Mouse (Mus musculus): Measurements from ENCODE around the gene Abtb2. TPM values are rescaled to one million over a fixed set of nuclear protein-coding genes. Genes with fewer than 3 reads are reported as not detected.

Gene Abtb2
- polyA plus RNA-seq, 1 experiment from 2014 or later = 4.4 TPM

- ATAC-seq (replicated peaks; ENCODE audit: low FRiP score, low TSS enrichment, low read depth) = no peak
These were observed 144.7 kb downstream of the Abtb2 start for GRCm38 (mm10) chr2:103710849-103711248.

DNA sequence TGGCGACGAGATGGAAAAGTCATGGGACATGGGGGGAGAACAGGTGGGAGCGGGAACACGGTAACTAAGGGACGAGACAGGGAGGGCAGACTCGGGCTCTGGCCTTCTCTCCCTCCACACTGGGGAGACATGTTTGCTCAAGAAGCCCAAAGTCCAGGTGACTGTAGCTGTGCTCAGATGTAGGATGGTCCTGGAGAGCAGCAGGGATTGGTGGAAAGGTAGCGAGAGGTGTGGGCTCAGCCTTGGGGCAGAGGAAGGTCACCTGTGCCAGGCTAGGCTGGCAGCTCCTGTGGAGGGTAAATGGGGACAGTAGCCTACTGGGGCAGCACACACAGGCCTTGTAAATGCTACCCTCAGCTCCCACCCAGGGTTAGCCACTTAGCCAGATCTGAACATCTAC, 147.7 kb downstream of the Abtb2 start:
- no peak; the same call in 1 of the 2 replicates for ATAC-seq (replicated peaks; ENCODE audit: low FRiP score, low TSS enrichment, low read depth)
- Histone ChIP-seq H3K9ac (ENCODE audit: low read length) (no peak overlapping the region), H3K9me3 (ENCODE audit: control insufficient read depth, low read length) (no peaks in the 10 kb centered on the region), H3K4me1 (replicated peaks; ENCODE audit: control insufficient read depth, insufficient read depth, low read length) (no peaks in the 10 kb centered on the region), H3K4me2 (ENCODE audit: low read length) (no peak overlapping the region), H3K27me3 (replicated peaks; ENCODE audit: control insufficient read depth, insufficient read depth, low read length) (no peaks in the 10 kb centered on the region), H3K4me3 (ENCODE audit: low read depth, low read length) (no peak overlapping the region), H3K36me3 (ENCODE audit: control insufficient read depth, insufficient read depth, low read length) (peaks cover 14% of the 10 kb centered on the region), H3K27ac (ENCODE audit: low read depth) (no peak overlapping the region)
- WGBS = 86% methylated on average over 7 of the region's 7 CpGs
- DNase-seq (ENCODE audit: low spot score) = no peak

More at GRCm38 (mm10) chr2:103710849-103711248, 144.7 kb downstream of the Abtb2 start:
- H3K9ac ChIP-seq (ENCODE audit: low read length) = no peak overlapping the region
- 0 out of 2 replicates have a peak overlapping the region, but pooled peaks have one; percentile 6 for H3K27ac ChIP-seq (ENCODE audit: low read depth)
- H3K4me2 ChIP-seq (ENCODE audit: low read length) = no peak overlapping the region
- H3K36me3 ChIP-seq (ENCODE audit: control insufficient read depth, insufficient read depth, low read length) = peaks cover 6% of the 10 kb centered on the region; the same call in 1 of the 2 replicates
- WGBS = 69% methylated on average over 7 of the region's 7 CpGs
- H3K27me3 ChIP-seq (replicated peaks; ENCODE audit: control insufficient read depth, insufficient read depth, low read length) = no peaks in the 10 kb centered on the region
- no peak overlapping the region for H3K4me3 ChIP-seq (ENCODE audit: low read depth, low read length)
- DNase-seq (ENCODE audit: low spot score) = no peak
- peaks cover 7% of the 10 kb centered on the region; the same call in 1 of the 2 replicates for H3K4me1 ChIP-seq (replicated peaks; ENCODE audit: control insufficient read depth, insufficient read depth, low read length)
- no peaks in the 10 kb centered on the region for H3K9me3 ChIP-seq (ENCODE audit: control insufficient read depth, low read length)

- Histone ChIP-seq H3K36me3 (ENCODE audit: control insufficient read depth, insufficient read depth, low read length) (peaks cover 11% of the 10 kb centered on the region), H3K4me2 (ENCODE audit: low read length) (no peak overlapping the region), H3K4me1 (replicated peaks; ENCODE audit: control insufficient read depth, insufficient read depth, low read length) (no peaks in the 10 kb centered on the region), H3K27ac (ENCODE audit: low read depth) (no peak overlapping the region), H3K9ac (ENCODE audit: low read length) (no peak overlapping the region), H3K9me3 (ENCODE audit: control insufficient read depth, low read length) (no peaks in the 10 kb centered on the region), H3K4me3 (ENCODE audit: low read depth, low read length) (no peak overlapping the region), H3K27me3 (replicated peaks; ENCODE audit: control insufficient read depth, insufficient read depth, low read length) (no peaks in the 10 kb centered on the region)
- ATAC-seq (replicated peaks; ENCODE audit: low FRiP score, low TSS enrichment, low read depth) (no peak), DNase-seq (ENCODE audit: low spot score) (no peak)
- WGBS = 46% methylated on average over 4 of the region's 4 CpGs
These were observed 148.3 kb downstream of the Abtb2 start for GRCm38 (mm10) chr2:103714412-103714811.

GRCm38 (mm10) chr2:103718594-103719291, 152.6 kb downstream of the Abtb2 start:
- peak; percentile 38 for ATAC-seq (replicated peaks; ENCODE audit: low FRiP score, low TSS enrichment, low read depth)
- no peak overlapping the region for H3K9ac ChIP-seq (ENCODE audit: low read length)
- no peaks in the 10 kb centered on the region for H3K4me1 ChIP-seq (replicated peaks; ENCODE audit: control insufficient read depth, insufficient read depth, low read length)
- H3K4me3 ChIP-seq (ENCODE audit: low read depth, low read length) = no peak overlapping the region
- DNase-seq (ENCODE audit: low spot score) = peak; percentile 76
- H3K36me3 ChIP-seq (ENCODE audit: control insufficient read depth, insufficient read depth, low read length) = peaks cover 40% of the 10 kb centered on the region
- no peaks in the 10 kb centered on the region for H3K9me3 ChIP-seq (ENCODE audit: control insufficient read depth, low read length)
- WGBS = 61% methylated on average over 8 of the region's 8 CpGs
- H3K27ac ChIP-seq (ENCODE audit: low read depth) = no peak overlapping the region
- H3K27me3 ChIP-seq (replicated peaks; ENCODE audit: control insufficient read depth, insufficient read depth, low read length) = no peaks in the 10 kb centered on the region
- no peak overlapping the region for H3K4me2 ChIP-seq (ENCODE audit: low read length)

DNA sequence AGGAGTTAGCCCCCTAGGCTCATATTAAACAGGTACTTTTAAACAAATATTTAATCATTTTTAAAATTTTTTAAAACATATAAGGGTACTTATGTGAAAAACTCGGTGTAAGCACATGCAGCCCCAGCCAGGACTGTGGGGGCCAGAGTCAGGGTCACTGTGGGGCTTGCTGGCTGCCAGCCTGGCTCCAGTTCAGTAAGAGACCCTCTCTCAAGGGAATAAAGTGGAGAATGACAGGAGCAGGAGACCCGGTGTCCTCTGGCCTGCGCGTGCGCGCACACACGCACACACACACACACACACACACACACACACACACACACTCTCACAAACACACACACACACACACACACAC, 153.2 kb downstream of the Abtb2 start:
- Histone ChIP-seq H3K9me3 (ENCODE audit: control insufficient read depth, low read length) (no peaks in the 10 kb centered on the region), H3K4me1 (replicated peaks; ENCODE audit: control insufficient read depth, insufficient read depth, low read length) (no peaks in the 10 kb centered on the region), H3K4me2 (ENCODE audit: low read length) (no peak overlapping the region), H3K9ac (ENCODE audit: low read length) (no peak overlapping the region), H3K27me3 (replicated peaks; ENCODE audit: control insufficient read depth, insufficient read depth, low read length) (no peaks in the 10 kb centered on the region), H3K36me3 (ENCODE audit: control insufficient read depth, insufficient read depth, low read length) (peaks cover 44% of the 10 kb centered on the region), H3K27ac (ENCODE audit: low read depth) (no peak overlapping the region), H3K4me3 (ENCODE audit: low read depth, low read length) (no peak overlapping the region)
- 91% methylated on average over 7 of the region's 7 CpGs for WGBS
- ATAC-seq (replicated peaks; ENCODE audit: low FRiP score, low TSS enrichment, low read depth) = no peak
- no peak for DNase-seq (ENCODE audit: low spot score)

DNA sequence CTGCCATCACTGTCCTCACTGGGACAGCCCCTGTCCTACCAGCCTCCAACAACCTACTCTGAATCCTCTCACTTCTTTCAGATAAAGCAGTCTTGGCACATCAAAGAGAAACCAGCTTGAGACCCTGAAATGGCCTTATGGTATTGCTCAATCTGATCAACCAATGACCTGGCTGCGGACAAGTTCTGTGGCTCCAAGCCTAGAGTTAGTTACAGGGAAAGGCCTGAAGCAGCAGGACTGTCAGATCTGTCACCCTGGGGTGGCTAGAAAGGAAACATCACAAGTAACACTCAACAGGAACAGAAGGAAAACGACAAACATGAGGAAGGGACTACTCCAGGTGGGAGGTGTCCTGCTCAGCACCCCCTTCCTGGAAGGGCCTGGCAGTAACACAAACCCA, 158.4 kb downstream of the Abtb2 start:
- H3K27me3 ChIP-seq (replicated peaks; ENCODE audit: control insufficient read depth, insufficient read depth, low read length) = no peaks in the 10 kb centered on the region
- no peak overlapping the region for H3K4me2 ChIP-seq (ENCODE audit: low read length)
- H3K9me3 ChIP-seq (ENCODE audit: control insufficient read depth, low read length) = no peaks in the 10 kb centered on the region
- ATAC-seq (replicated peaks; ENCODE audit: low FRiP score, low TSS enrichment, low read depth) (no peak), DNase-seq (ENCODE audit: low spot score) (no peak)
- H3K27ac ChIP-seq (ENCODE audit: low read depth) = no peak overlapping the region
- no peaks in the 10 kb centered on the region for H3K4me1 ChIP-seq (replicated peaks; ENCODE audit: control insufficient read depth, insufficient read depth, low read length)
- peaks cover 74% of the 10 kb centered on the region for H3K36me3 ChIP-seq (ENCODE audit: control insufficient read depth, insufficient read depth, low read length)
- 93% methylated on average over 2 of the region's 2 CpGs for WGBS
- no peak overlapping the region for H3K4me3 ChIP-seq (ENCODE audit: low read depth, low read length)
- H3K9ac ChIP-seq (ENCODE audit: low read length) = no peak overlapping the region

GRCm38 (mm10) chr2:103728027-103728540, 162.0 kb downstream of the Abtb2 start:
- H3K27me3 ChIP-seq (replicated peaks; ENCODE audit: control insufficient read depth, insufficient read depth, low read length) = no peaks in the 10 kb centered on the region
- peak overlapping the region; percentile 19; the same call in 1 of the 2 replicates for H3K27ac ChIP-seq (ENCODE audit: low read depth)
- WGBS = 67% methylated on average over 12 of the region's 12 CpGs
- H3K9me3 ChIP-seq (ENCODE audit: control insufficient read depth, low read length) = no peaks in the 10 kb centered on the region
- H3K4me1 ChIP-seq (replicated peaks; ENCODE audit: control insufficient read depth, insufficient read depth, low read length) = no peaks in the 10 kb centered on the region
- H3K9ac ChIP-seq (ENCODE audit: low read length) = no peak overlapping the region
- DNase-seq (ENCODE audit: low spot score) (no peak), ATAC-seq (replicated peaks; ENCODE audit: low FRiP score, low TSS enrichment, low read depth) (0 out of 2 replicates have a peak, but pooled peaks have one; percentile 32)
- peaks cover 74% of the 10 kb centered on the region for H3K36me3 ChIP-seq (ENCODE audit: control insufficient read depth, insufficient read depth, low read length)
- no peak overlapping the region for H3K4me2 ChIP-seq (ENCODE audit: low read length)
- H3K4me3 ChIP-seq (ENCODE audit: low read depth, low read length) = no peak overlapping the region

DNA sequence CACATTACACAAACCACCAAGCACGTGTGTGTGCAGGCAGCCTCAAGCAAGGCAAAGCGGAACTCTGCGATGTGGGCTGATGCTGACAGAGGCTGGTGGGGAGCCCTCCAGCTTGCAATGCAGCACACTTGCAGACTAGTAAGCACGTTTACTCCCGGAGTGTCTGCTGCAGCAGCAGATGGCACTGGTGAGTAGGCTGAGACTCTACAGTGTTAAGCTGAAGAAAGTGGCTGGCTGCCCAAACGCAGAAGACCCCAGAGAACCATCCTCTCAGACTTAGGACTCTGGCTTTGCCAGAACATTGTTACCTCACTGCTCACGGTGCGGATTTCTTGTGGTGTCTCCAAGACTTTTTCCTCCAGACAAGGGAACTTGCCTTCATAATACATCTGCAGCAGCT, 164.9 kb downstream of the Abtb2 start:
- 82% methylated on average over 8 of the region's 8 CpGs for WGBS
- H3K27me3 ChIP-seq (replicated peaks; ENCODE audit: control insufficient read depth, insufficient read depth, low read length) = no peaks in the 10 kb centered on the region
- ATAC-seq (replicated peaks; ENCODE audit: low FRiP score, low TSS enrichment, low read depth) = no peak
- H3K4me3 ChIP-seq (ENCODE audit: low read depth, low read length) = no peak overlapping the region
- H3K9me3 ChIP-seq (ENCODE audit: control insufficient read depth, low read length) = no peaks in the 10 kb centered on the region
- no peaks in the 10 kb centered on the region for H3K4me1 ChIP-seq (replicated peaks; ENCODE audit: control insufficient read depth, insufficient read depth, low read length)
- H3K4me2 ChIP-seq (ENCODE audit: low read length) = no peak overlapping the region
- DNase-seq (ENCODE audit: low spot score) = no peak
- peaks cover 76% of the 10 kb centered on the region for H3K36me3 ChIP-seq (ENCODE audit: control insufficient read depth, insufficient read depth, low read length)
- H3K9ac ChIP-seq (ENCODE audit: low read length) = no peak overlapping the region
- no peak overlapping the region for H3K27ac ChIP-seq (ENCODE audit: low read depth)

DNA sequence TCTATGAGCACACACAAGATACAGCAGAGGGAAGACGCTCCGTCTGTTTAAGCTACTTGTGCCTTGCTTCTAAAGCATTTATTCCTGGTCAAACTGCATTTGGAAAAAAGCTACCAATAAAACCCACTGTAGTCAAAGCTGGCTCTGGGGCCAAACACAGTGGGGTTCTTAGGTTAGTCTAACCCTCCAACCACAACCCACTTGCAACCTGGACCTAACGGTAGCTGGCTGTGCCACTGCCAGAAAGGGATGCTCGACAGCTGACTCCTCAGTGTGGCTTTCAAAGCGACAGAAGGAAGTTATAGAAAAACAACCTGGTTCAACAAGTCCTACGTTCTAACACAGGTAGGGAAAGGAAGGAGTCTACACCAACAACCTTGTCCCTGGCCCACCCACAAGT, 165.3 kb downstream of the Abtb2 start:
- no peak overlapping the region for H3K27ac ChIP-seq (ENCODE audit: low read depth)
- no peaks in the 10 kb centered on the region for H3K4me1 ChIP-seq (replicated peaks; ENCODE audit: control insufficient read depth, insufficient read depth, low read length)
- H3K9ac ChIP-seq (ENCODE audit: low read length) = no peak overlapping the region
- no peak overlapping the region for H3K4me3 ChIP-seq (ENCODE audit: low read depth, low read length)
- H3K27me3 ChIP-seq (replicated peaks; ENCODE audit: control insufficient read depth, insufficient read depth, low read length) = no peaks in the 10 kb centered on the region
- no peak for DNase-seq (ENCODE audit: low spot score)
- H3K36me3 ChIP-seq (ENCODE audit: control insufficient read depth, insufficient read depth, low read length) = peaks cover 77% of the 10 kb centered on the region
- no peak for ATAC-seq (replicated peaks; ENCODE audit: low FRiP score, low TSS enrichment, low read depth)
- no peak overlapping the region for H3K4me2 ChIP-seq (ENCODE audit: low read length)
- WGBS = 93% methylated on average over 6 of the region's 6 CpGs
- no peaks in the 10 kb centered on the region for H3K9me3 ChIP-seq (ENCODE audit: control insufficient read depth, low read length)
